Mouse (Mus musculus) limb, embryonic 12.5 days (tissue): ENCODE data around the gene Mrpl37. TPM values are rescaled to one million over a fixed set of nuclear protein-coding genes. Genes with fewer than 3 reads are reported as not detected.
A peak's percentile ranks its signal among the peaks of the same experiment; 100 is the strongest.

Experiments
- ATAC-seq: fragments of 200-750 bp; cut with Nextera tagmentation; 2 replicates; pipeline ENCODE4 v1.8.0; 2017; ENCODE audit warnings: low read depth, moderate TSS enrichment; ENCODE audit not compliant: insufficient number of reproducible peaks, insufficient read depth, low FRiP score, low TSS enrichment
- H3K27ac ChIP-seq: fragments of 300-500 bp; sonication (generic); 2 replicates; pipeline ENCODE4 v1.5.1; 2016; ENCODE audit warnings: mild to moderate bottlenecking, moderate library complexity
- H3K27me3 ChIP-seq: fragments of 300-500 bp; sonication (generic); 2 replicates; pipeline ENCODE4 v1.6.1; 2016; ENCODE audit warnings: mild to moderate bottlenecking, moderate library complexity
- H3K36me3 ChIP-seq: fragments of 300-500 bp; sonication (generic); 2 replicates; pipeline ENCODE4 v1.6.1; 2016; ENCODE audit warnings: mild to moderate bottlenecking, moderate library complexity
- H3K4me1 ChIP-seq: fragments of 300-500 bp; sonication (generic); replicated peaks from 2 replicates; pipeline ENCODE4 v1.6.1; 2016
- H3K4me2 ChIP-seq: fragments of 300-500 bp; sonication (generic); 2 replicates; pipeline ENCODE4 v1.6.1; 2016; ENCODE audit warnings: mild to moderate bottlenecking, moderate library complexity
- H3K4me3 ChIP-seq: fragments of 300-500 bp; sonication (generic); replicated peaks from 2 replicates; pipeline ENCODE4 v1.5.1; 2016; ENCODE audit warnings: mild to moderate bottlenecking
- H3K9ac ChIP-seq: fragments of 300-500 bp; sonication (generic); replicated peaks from 2 replicates; pipeline ENCODE4 v1.6.1; 2016; ENCODE audit warnings: mild to moderate bottlenecking, moderate library complexity
- H3K9me3 ChIP-seq: fragments of 300-500 bp; sonication (generic); 2 replicates; pipeline ENCODE4 v1.6.1; 2016; ENCODE audit warnings: mild to moderate bottlenecking, moderate library complexity
- WGBS: fragments of 180-500 bp; shearing (Covaris S2); methylation state at CpG from one replicate; pipeline ENCODE4 v1.1.7; 2016; 5-methylcytosine and 5-hydroxymethylcytosine counted together
- polyA plus RNA-seq: library from polyadenylated mRNA; unstranded; fragments of >200 nt; fragmentation: Nextera tagmentation; extraction: Ambion mirVana; gene quantifications from 2 replicates; pipeline ENCODE4 v1.2.1, GENCODE M21; 2016

Mrpl37 gene
- polyA plus RNA-seq, 1 experiment from 2014 or later = 102 TPM

DNA sequence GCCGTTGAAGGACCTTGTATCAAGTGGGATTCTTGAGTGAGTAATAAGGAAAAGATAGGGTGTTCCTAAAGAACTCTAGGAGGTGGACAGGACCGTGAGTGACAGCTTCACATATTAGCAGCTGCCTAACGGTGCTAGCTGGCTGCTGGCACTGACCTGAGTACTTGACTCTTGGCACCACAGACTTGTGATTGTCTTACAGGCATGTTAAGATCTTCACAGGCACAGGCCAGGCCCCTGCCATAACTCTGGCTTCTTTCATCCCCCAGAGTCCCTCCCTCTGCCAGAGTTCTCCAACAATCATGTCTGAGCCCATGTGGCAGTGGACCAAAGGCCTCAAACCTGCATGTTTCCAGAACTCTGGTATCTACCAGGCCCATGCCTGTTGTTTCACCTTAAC is 48.1 kb downstream of the Mrpl37 start:
- no peaks in the 10 kb centered on the region for H3K9me3 ChIP-seq
- ATAC-seq = no peak
- H3K36me3 ChIP-seq = peaks cover 44% of the 10 kb centered on the region
- WGBS = 67% methylated on average over 3 of the region's 3 CpGs
- H3K27ac ChIP-seq = peak overlapping the region; percentile 46; the same call in 1 of the 2 replicates
- H3K4me2 ChIP-seq = no peak overlapping the region
- H3K4me1 ChIP-seq = peaks cover 82% of the 10 kb centered on the region
- H3K27me3 ChIP-seq = no peaks in the 10 kb centered on the region
- 0 out of 2 replicates have a peak overlapping the region, but pooled peaks have one; percentile 14 for H3K9ac ChIP-seq
- H3K4me3 ChIP-seq = no peak overlapping the region

DNA sequence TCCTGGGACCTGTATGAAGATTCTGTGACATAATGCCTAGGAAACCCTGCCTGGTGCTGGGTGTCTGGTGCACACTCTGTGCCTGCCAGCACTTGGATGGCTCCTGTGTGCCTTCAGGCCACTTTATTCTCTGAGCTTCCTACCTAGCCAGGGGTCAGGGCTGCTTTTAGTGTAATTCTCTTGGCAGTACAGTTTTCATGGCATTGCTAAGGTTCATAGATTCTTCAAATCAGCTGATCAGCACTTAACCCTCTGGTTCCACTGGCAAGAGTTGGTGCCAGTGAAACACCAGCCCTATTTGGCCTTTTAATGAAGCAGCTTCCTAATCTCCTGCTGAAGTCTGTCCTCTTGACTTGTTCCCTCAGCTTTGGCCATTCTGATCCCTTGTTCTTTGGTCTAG is 49.4 kb downstream of the Mrpl37 start:
- Histone ChIP-seq H3K27me3 (no peaks in the 10 kb centered on the region), H3K9me3 (no peaks in the 10 kb centered on the region), H3K4me1 (peaks cover 82% of the 10 kb centered on the region), H3K9ac (no peak overlapping the region), H3K4me2 (no peak overlapping the region), H3K27ac (0 out of 2 replicates have a peak overlapping the region, but pooled peaks have one; percentile 83), H3K36me3 (peaks cover 40% of the 10 kb centered on the region), H3K4me3 (no peak overlapping the region)
- no peak for ATAC-seq

DNA sequence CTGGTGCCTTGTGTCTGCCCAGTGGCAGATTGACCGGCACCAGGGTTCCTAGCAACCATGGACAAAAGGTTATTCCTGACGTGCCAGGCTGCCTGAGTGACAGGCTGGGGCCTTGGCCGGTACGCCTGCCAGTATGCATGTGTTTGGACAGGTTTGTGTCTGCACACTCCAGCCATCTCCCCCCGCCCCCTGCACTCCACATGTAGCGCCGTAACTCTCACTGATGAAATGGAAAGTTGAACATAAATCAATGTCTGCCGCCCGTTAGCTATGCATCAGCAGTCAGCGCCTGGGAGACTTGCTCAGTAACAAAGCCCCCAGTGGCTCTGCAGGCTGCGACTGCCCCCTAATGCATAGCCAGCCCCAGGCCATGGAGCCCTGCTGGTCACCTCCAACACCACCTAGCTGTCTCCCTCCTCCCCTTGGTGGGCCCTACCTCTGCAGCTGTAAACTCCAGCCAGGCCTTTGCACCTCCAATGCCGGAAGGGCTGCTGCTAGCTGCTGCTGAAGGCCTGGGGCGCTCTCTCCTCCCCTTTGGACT is 50.6 kb downstream of the Mrpl37 start:
- H3K4me2 ChIP-seq = peak overlapping the region; percentile 28
- H3K9me3 ChIP-seq = no peaks in the 10 kb centered on the region
- H3K9ac ChIP-seq = no peak overlapping the region
- WGBS = 25% methylated on average over 13 of the region's 13 CpGs
- peak overlapping the region; percentile 83 for H3K27ac ChIP-seq
- H3K4me1 ChIP-seq = peaks cover 88% of the 10 kb centered on the region
- no peaks in the 10 kb centered on the region for H3K27me3 ChIP-seq
- H3K4me3 ChIP-seq = no peak overlapping the region
- peaks cover 51% of the 10 kb centered on the region for H3K36me3 ChIP-seq
- peak; percentile 50 for ATAC-seq

DNA sequence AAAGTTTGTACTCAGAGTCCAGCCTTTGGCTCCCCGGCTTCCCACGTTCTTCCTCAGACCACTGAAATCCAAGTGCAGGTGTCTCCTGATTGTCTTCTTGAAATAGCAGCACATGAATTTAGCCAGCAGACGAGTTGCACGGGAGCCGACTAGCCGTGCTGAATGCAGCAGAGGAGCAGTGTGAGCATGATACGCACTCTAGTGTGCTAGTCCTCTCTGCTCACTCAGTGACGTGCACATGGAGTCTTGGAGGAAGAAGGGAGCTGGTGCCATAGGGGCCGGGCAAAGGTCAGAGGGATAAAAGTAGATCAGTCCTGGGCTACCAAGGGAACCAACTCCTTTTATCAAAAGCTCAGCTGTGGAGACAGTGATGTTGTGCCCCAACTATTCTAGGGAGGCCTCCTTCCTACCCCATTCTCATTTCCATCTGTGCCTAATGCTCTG is 52.8 kb downstream of the Mrpl37 start:
- H3K27ac ChIP-seq = peak overlapping the region; percentile 69
- no peak overlapping the region for H3K4me3 ChIP-seq
- H3K27me3 ChIP-seq = no peaks in the 10 kb centered on the region
- WGBS = 72% methylated on average over 9 of the region's 9 CpGs
- no peak overlapping the region for H3K4me2 ChIP-seq
- peaks cover 67% of the 10 kb centered on the region for H3K36me3 ChIP-seq
- no peaks in the 10 kb centered on the region for H3K9me3 ChIP-seq
- H3K9ac ChIP-seq = no peak overlapping the region; the same call in 1 of the 2 replicates
- ATAC-seq = no peak
- peaks cover 77% of the 10 kb centered on the region for H3K4me1 ChIP-seq

DNA sequence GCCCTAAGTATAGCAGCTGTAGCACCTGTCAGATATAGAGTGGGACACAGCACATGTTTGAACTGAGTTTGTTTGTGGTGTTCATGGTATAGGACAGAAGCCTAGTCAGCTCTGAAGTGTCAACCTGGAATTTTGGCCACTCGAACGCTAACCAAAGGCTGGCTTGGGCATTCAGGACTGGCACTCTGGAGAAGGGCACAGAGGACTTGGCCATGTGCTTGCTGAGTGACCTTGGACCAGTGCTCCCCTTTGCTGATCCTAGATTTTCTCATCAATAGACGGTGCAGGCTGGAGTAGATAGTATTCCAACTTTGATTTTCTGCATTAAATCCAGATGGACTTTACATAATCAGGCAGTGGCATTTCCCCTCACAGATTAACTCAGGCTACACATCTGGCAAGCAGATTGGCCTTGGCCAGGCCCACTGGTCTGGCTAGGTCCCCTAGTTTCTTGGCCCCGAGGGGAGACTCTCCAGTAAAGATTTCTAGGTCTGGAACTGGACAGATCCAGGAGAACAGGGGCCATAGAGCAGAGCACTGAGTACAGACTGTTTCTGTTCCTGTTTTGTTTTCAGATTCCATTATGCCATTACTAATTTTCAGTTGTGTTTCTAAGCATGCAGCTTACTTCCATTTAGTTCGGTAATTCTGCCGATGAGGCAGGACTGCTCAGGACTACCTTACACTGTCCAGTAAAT is 53.4 kb downstream of the Mrpl37 start:
- ATAC-seq = no peak
- H3K4me2 ChIP-seq = no peak overlapping the region
- peaks cover 68% of the 10 kb centered on the region for H3K36me3 ChIP-seq
- H3K27me3 ChIP-seq = no peaks in the 10 kb centered on the region
- no peak overlapping the region for H3K9ac ChIP-seq
- H3K4me3 ChIP-seq = no peak overlapping the region
- WGBS = 51% methylated on average over 6 of the region's 6 CpGs
- H3K9me3 ChIP-seq = no peaks in the 10 kb centered on the region
- H3K27ac ChIP-seq = peak overlapping the region; percentile 69
- peaks cover 71% of the 10 kb centered on the region for H3K4me1 ChIP-seq

DNA sequence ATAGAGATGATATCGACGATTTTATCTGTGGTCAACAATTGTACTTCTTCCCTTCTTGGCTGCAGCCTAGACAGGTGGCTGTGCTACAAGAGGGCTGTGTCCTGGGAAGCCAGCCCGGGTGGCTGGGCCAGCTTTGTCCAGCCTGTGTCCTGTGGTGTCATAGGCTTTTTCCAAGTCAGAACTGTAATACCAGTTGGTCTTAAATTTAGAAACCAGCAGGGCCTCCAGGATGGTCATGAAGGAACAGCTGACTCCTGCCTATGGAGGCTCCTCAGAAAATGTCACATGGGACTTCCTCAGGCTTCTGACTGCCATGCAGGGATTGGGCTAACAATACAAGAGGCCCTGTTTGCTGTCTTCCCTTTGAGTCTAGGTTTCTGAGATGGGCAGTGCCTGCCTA is 54.1 kb downstream of the Mrpl37 start:
- Histone ChIP-seq H3K4me3 (no peak overlapping the region), H3K27ac (peak overlapping the region; percentile 69), H3K9me3 (no peaks in the 10 kb centered on the region), H3K27me3 (no peaks in the 10 kb centered on the region), H3K9ac (no peak overlapping the region), H3K4me2 (no peak overlapping the region), H3K36me3 (peaks cover 62% of the 10 kb centered on the region), H3K4me1 (peaks cover 64% of the 10 kb centered on the region)
- no peak for ATAC-seq
- WGBS = 85% methylated on average over 3 of the region's 3 CpGs

- WGBS = 76% methylated on average over 13 of the region's 13 CpGs
- no peak overlapping the region for H3K9ac ChIP-seq
- peak overlapping the region; percentile 35; the same call in 1 of the 2 replicates for H3K27ac ChIP-seq
- peaks cover 65% of the 10 kb centered on the region for H3K36me3 ChIP-seq
- no peak overlapping the region for H3K4me2 ChIP-seq
- H3K4me3 ChIP-seq = no peak overlapping the region
- no peaks in the 10 kb centered on the region for H3K9me3 ChIP-seq
- peaks cover 59% of the 10 kb centered on the region for H3K4me1 ChIP-seq
- no peak for ATAC-seq
- H3K27me3 ChIP-seq = no peaks in the 10 kb centered on the region
Observed at GRCm38 (mm10) chr4:107012005-107012478, 54.6 kb downstream of the Mrpl37 start.

DNA sequence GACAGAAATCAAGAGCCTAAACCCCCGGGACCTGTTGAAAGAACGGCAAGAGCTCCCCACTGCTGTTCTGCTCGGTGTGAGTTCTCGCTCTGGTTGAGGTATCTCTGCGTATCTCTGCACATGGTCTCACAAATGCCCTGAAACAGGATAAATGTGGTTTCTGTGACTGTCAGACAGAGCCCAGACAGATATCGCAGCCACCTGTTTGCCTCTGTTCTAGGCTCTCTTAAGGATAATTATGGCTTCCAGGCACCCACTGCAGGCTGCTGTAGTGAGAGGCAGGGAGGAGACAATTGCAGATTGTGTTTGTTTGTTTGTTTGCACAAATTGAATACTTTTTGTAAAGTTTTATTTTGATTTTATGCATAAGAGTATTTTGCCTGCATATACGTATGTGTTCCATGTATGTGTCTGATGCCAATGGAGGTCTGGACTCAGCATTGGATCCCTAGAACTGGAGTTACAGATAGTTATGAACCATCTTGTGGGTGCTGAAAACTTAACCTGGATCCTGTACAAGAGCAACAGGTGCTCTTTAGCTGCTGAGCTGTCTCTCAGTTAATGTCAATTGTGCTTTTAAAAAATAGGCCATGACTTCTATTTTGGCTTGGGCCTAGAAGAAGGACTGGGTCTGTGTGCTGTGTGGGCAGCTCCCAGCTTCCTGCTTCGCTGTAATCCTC is 55.2 kb downstream of the Mrpl37 start:
- Histone ChIP-seq H3K4me2 (no peak overlapping the region), H3K4me1 (peaks cover 53% of the 10 kb centered on the region), H3K9me3 (no peaks in the 10 kb centered on the region), H3K9ac (no peak overlapping the region), H3K36me3 (peaks cover 70% of the 10 kb centered on the region), H3K4me3 (no peak overlapping the region), H3K27me3 (no peaks in the 10 kb centered on the region), H3K27ac (0 out of 2 replicates have a peak overlapping the region, but pooled peaks have one; percentile 35)
- no peak for ATAC-seq
- WGBS = 87% methylated on average over 8 of the region's 8 CpGs

DNA sequence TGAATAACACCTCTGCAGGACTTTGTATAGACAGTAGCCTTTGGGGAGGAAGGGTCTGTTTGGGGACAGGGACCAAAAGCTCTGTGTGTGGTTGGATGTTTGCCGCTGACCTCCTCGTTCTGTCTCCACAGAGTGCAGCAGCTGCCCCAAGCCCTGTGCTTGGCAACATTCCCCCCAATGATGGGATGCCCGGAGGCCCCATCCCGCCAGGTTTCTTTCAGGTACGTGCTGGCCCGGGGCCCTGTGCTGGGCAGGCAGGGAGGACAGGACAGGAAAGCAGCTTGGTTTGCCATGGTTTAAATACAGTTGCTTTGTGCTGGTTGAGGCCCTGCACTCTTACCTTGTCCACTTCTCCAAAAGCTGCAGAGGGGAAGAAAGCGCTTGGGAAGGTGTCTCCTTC is 57.1 kb downstream of the Mrpl37 start:
- no peak overlapping the region for H3K4me3 ChIP-seq
- no peak overlapping the region for H3K27ac ChIP-seq
- ATAC-seq = no peak
- 92% methylated on average over 7 of the region's 7 CpGs for WGBS
- H3K9ac ChIP-seq = no peak overlapping the region
- peaks cover 51% of the 10 kb centered on the region for H3K4me1 ChIP-seq
- H3K36me3 ChIP-seq = peaks cover 69% of the 10 kb centered on the region
- no peak overlapping the region for H3K4me2 ChIP-seq
- H3K9me3 ChIP-seq = no peaks in the 10 kb centered on the region
- no peaks in the 10 kb centered on the region for H3K27me3 ChIP-seq

GRCm38 (mm10) chr4:107008161-107008560 is 58.5 kb downstream of the Mrpl37 start:
- no peak overlapping the region for H3K4me3 ChIP-seq
- peaks cover 49% of the 10 kb centered on the region for H3K4me1 ChIP-seq
- no peaks in the 10 kb centered on the region for H3K9me3 ChIP-seq
- no peak overlapping the region for H3K27ac ChIP-seq
- H3K4me2 ChIP-seq = no peak overlapping the region
- H3K36me3 ChIP-seq = peaks cover 64% of the 10 kb centered on the region
- H3K27me3 ChIP-seq = no peaks in the 10 kb centered on the region
- ATAC-seq = no peak
- H3K9ac ChIP-seq = no peak overlapping the region
- 88% methylated on average over 2 of the region's 2 CpGs for WGBS

DNA sequence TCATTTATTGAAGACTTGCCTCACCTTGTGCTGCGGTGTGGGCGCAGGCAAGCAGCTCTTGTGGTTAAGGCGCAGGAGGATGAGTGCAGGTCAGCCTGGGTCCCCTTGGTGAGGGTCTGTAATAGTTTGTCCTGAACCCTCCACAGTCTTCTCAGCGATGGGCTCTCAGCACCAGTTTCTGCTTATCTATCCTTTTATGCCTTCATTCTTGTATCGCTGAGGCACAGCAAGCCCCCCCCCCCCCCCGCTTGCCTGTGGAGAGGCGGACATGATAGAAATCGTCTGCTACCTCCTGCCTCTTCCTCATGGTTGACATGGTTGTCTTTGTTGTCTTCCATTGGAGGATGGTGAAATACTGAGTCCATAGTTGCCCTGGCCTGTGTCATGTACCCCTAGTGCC is 59.3 kb downstream of the Mrpl37 start:
- Histone ChIP-seq H3K27ac (no peak overlapping the region), H3K27me3 (no peaks in the 10 kb centered on the region), H3K9ac (no peak overlapping the region), H3K4me1 (peaks cover 49% of the 10 kb centered on the region), H3K9me3 (no peaks in the 10 kb centered on the region), H3K4me3 (no peak overlapping the region), H3K4me2 (no peak overlapping the region), H3K36me3 (peaks cover 62% of the 10 kb centered on the region)
- WGBS = 85% methylated on average over 8 of the region's 8 CpGs
- ATAC-seq = no peak
